Mouse (Mus musculus): ENCODE results near the gene St8sia6. TPM values are rescaled to one million over a fixed set of nuclear protein-coding genes. Genes with fewer than 3 reads are reported as not detected.

The St8sia6 gene
- polyA plus RNA-seq, 1 experiment, result not detected

- no peak for TF ChIP-seq GATA1 (IDR thresholded peaks at IDR 0.05; ENCODE audit: low read length)
Observed at GRCm38 (mm10) chr2:13722241-13722640, 71.6 kb downstream of the St8sia6 start.

- TF ChIP-seq GATA1 (IDR thresholded peaks at IDR 0.05; ENCODE audit: low read length), result no peak
Observed at GRCm38 (mm10) chr2:13718628-13719185, 75.2 kb downstream of the St8sia6 start.

GRCm38 (mm10) chr2:13708785-13709184, 85.1 kb downstream of the St8sia6 start:
- TF ChIP-seq GATA1 (IDR thresholded peaks at IDR 0.05; ENCODE audit: low read length), result no peak

GRCm38 (mm10) chr2:13697514-13697913, 96.3 kb downstream of the St8sia6 start:
- TF ChIP-seq GATA1 (IDR thresholded peaks at IDR 0.05; ENCODE audit: low read length), result no peak

- no peak for TF ChIP-seq GATA1 (IDR thresholded peaks at IDR 0.05; ENCODE audit: low read length)
Observed at GRCm38 (mm10) chr2:13694417-13694816, 99.4 kb downstream of the St8sia6 start.

- no peak for TF ChIP-seq GATA1 (IDR thresholded peaks at IDR 0.05; ENCODE audit: low read length)
Observed at GRCm38 (mm10) chr2:13684380-13684779, 109.5 kb downstream of the St8sia6 start.

GRCm38 (mm10) chr2:13683205-13683570, 110.7 kb downstream of the St8sia6 start:
- TF ChIP-seq GATA1 (IDR thresholded peaks at IDR 0.05; ENCODE audit: low read length), result no peak

- no peak for TF ChIP-seq GATA1 (IDR thresholded peaks at IDR 0.05; ENCODE audit: low read length)
Observed at GRCm38 (mm10) chr2:13682488-13683204, 111.2 kb downstream of the St8sia6 start.

GRCm38 (mm10) chr2:13672946-13673345, 120.9 kb downstream of the St8sia6 start:
- TF ChIP-seq GATA1 (IDR thresholded peaks at IDR 0.05; ENCODE audit: low read length), result no peak

GRCm38 (mm10) chr2:13672426-13672825, 121.4 kb downstream of the St8sia6 start:
- TF ChIP-seq GATA1 (IDR thresholded peaks at IDR 0.05; ENCODE audit: low read length), result no peak

- no peak for TF ChIP-seq GATA1 (IDR thresholded peaks at IDR 0.05; ENCODE audit: low read length)
Observed at GRCm38 (mm10) chr2:13634866-13635265, 159.0 kb downstream of the St8sia6 start.

GRCm38 (mm10) chr2:13630136-13630832, 163.6 kb downstream of the St8sia6 start:
- TF ChIP-seq GATA1 (IDR thresholded peaks at IDR 0.05; ENCODE audit: low read length), result no peak

GRCm38 (mm10) chr2:13603093-13603492, 190.8 kb downstream of the St8sia6 start:
- no peak for TF ChIP-seq GATA1 (IDR thresholded peaks at IDR 0.05; ENCODE audit: low read length)

Other genes starting within 250 kb of the St8sia6 start
- gene Trdmt1, start 249.4 kb downstream of the St8sia6 start, polyA plus RNA-seq (2012), result 0.40 and 0.62 TPM in 2 replicates
- gene Vim, start 220.1 kb downstream of the St8sia6 start, polyA plus RNA-seq (2012), result 629 and 666 TPM in 2 replicates

Measured in G1E-ER4 (cell line).